Mouse (Mus musculus) mesoderm, embryonic 11.5 days (tissue): Measurements from ENCODE around the gene Uhrf2.
"Not testable (repeated sequence)": the region's sequence is repeated elsewhere in the genome, so short reads cannot be mapped to it uniquely, and the experiment has no call there.

Experiments
- DNase-seq: peaks from one replicate; pipeline ENCODE4 v3.0.0-alpha.2; 2012; ENCODE audit warnings: low read depth, low spot score

Uhrf2 gene

GRCm38 (mm10) chr19:30029894-30030635 lies at the start of gene Uhrf2:
Uhrf2 (plus strand) TSS chr19:30030513.
- peak; percentile 98 for DNase-seq

GRCm38 (mm10) chr19:29984208-29985005 lies 45.9 kb upstream of the Uhrf2 start:
- DNase-seq: peak; percentile 8

- DNase-seq: no peak
Measured at GRCm38 (mm10) chr19:29986464-29987091, 43.7 kb upstream of the Uhrf2 start.

- DNase-seq: no peak
Measured at GRCm38 (mm10) chr19:30000406-30001365, 29.6 kb upstream of the Uhrf2 start.

- no peak for DNase-seq
Measured at GRCm38 (mm10) chr19:30001550-30001949, 28.8 kb upstream of the Uhrf2 start.

- no peak for DNase-seq
Measured at GRCm38 (mm10) chr19:30003621-30004020, 26.7 kb upstream of the Uhrf2 start, which contains the start of gene Trpd52l3. Trpd52l3 (plus strand) TSS chr19:30003790.

- no peak for DNase-seq
Measured at GRCm38 (mm10) chr19:30006371-30006770, 23.9 kb upstream of the Uhrf2 start.

- no peak for DNase-seq
Measured at GRCm38 (mm10) chr19:30010520-30011296, 19.6 kb upstream of the Uhrf2 start.

GRCm38 (mm10) chr19:30014331-30014730 lies 16.0 kb upstream of the Uhrf2 start:
- DNase-seq: no peak

- no peak for DNase-seq
Measured at GRCm38 (mm10) chr19:30016156-30016555, 14.2 kb upstream of the Uhrf2 start.

GRCm38 (mm10) chr19:30023419-30023818 lies 6.9 kb upstream of the Uhrf2 start:
- DNase-seq: not testable (repeated sequence)

- no peak for DNase-seq
Measured at GRCm38 (mm10) chr19:30029002-30029710, 1.2 kb upstream of the Uhrf2 start.

GRCm38 (mm10) chr19:30030636-30031467 lies 539 bp downstream of the Uhrf2 start:
- DNase-seq: peak; percentile 30

GRCm38 (mm10) chr19:30031468-30031931 lies 1.2 kb downstream of the Uhrf2 start:
- DNase-seq: peak; percentile 20

- no peak for DNase-seq
Measured at GRCm38 (mm10) chr19:30032206-30032605, 1.9 kb downstream of the Uhrf2 start.

- DNase-seq: no peak
Measured at GRCm38 (mm10) chr19:30035361-30035760, 5.0 kb downstream of the Uhrf2 start.

- no peak for DNase-seq
Measured at GRCm38 (mm10) chr19:30043691-30044090, 13.4 kb downstream of the Uhrf2 start.

- DNase-seq: no peak
Measured at GRCm38 (mm10) chr19:30044630-30045029, 14.3 kb downstream of the Uhrf2 start.

- peak; percentile 41 for DNase-seq
Measured at GRCm38 (mm10) chr19:30045857-30046256, 15.5 kb downstream of the Uhrf2 start.
